Mouse (Mus musculus) hindbrain, embryonic 11.5 days (tissue): ENCODE measurements at regions not wholly inside any gene's neighbourhood (a gene's known extent, or its start where the extent isn't known, plus 50 kb on each side); places are given as distances from the start of the nearest gene placed in this dataset.

Experiments
- ATAC-seq: fragments of 200-750 bp; cut with Nextera tagmentation; 2 replicates; pipeline ENCODE4 v1.8.0; 2017; ENCODE audit warnings: mild to moderate bottlenecking, moderate TSS enrichment, moderate library complexity; ENCODE audit not compliant: low FRiP score
- DNase-seq: peaks from one replicate; pipeline ENCODE4 v3.0.0-alpha.2; 2015; ENCODE audit warnings: low spot score
- H3K27ac ChIP-seq: fragments of 300-500 bp; sonication (generic); 2 replicates; pipeline ENCODE4 v1.5.1; 2014; ENCODE audit warnings: mild to moderate bottlenecking, low read depth, low read length
- H3K27me3 ChIP-seq: fragments of 300-500 bp; sonication (generic); 2 replicates; pipeline ENCODE4 v1.6.1; 2014; ENCODE audit warnings: mild to moderate bottlenecking, low read length, moderate library complexity, mixed read lengths; ENCODE audit not compliant: control insufficient read depth, insufficient read depth
- H3K36me3 ChIP-seq: fragments of 300-500 bp; sonication (generic); 2 replicates; pipeline ENCODE4 v1.6.1; 2014; ENCODE audit warnings: mild to moderate bottlenecking, low read length, moderate library complexity, mixed read lengths; ENCODE audit not compliant: control insufficient read depth, insufficient read depth
- H3K4me1 ChIP-seq: fragments of 300-500 bp; sonication (generic); replicated peaks from 2 replicates; pipeline ENCODE4 v1.6.1; 2014; ENCODE audit warnings: low read length, mixed read lengths; ENCODE audit not compliant: control insufficient read depth, insufficient read depth
- H3K4me2 ChIP-seq: fragments of 300-500 bp; sonication (generic); replicated peaks from 2 replicates; pipeline ENCODE4 v1.6.1; 2014; ENCODE audit warnings: mild to moderate bottlenecking, low read depth, low read length
- H3K4me3 ChIP-seq: fragments of 300-500 bp; sonication (generic); 2 replicates; pipeline ENCODE4 v1.5.1; 2014; ENCODE audit warnings: low read depth, low read length
- H3K9ac ChIP-seq: fragments of 300-500 bp; sonication (generic); 2 replicates; pipeline ENCODE4 v1.6.1; 2014; ENCODE audit warnings: low read depth, low read length
- H3K9me3 ChIP-seq: fragments of 300-500 bp; sonication (generic); 2 replicates; pipeline ENCODE4 v1.6.1; 2016; ENCODE audit warnings: low read length; ENCODE audit not compliant: control insufficient read depth
- WGBS: fragments of 180-500 bp; shearing (Covaris S2); extraction: QIAGEN DNeasy Blood & Tissue Kit; methylation state at CpG from one replicate; pipeline ENCODE4 v1.1.7; 2014; 5-methylcytosine and 5-hydroxymethylcytosine counted together

- Histone ChIP-seq H3K27ac (no peak overlapping the region), H3K27me3 (no peaks in the 10 kb centered on the region), H3K4me1 (no peaks in the 10 kb centered on the region), H3K9me3 (no peaks in the 10 kb centered on the region), H3K36me3 (no peaks in the 10 kb centered on the region), H3K4me3 (no peak overlapping the region), H3K4me2 (no peak overlapping the region), H3K9ac (no peak overlapping the region)
- no peak for ATAC-seq
- DNase-seq = peak; percentile 23
- 35% methylated on average over 3 of the region's 3 CpGs for WGBS
Observed at GRCm38 (mm10) chr1:73089636-73090035, 73.9 kb upstream of the Tnp1 start.

- WGBS = 29% methylated on average over 2 of the region's 2 CpGs
- H3K4me2 ChIP-seq = no peak overlapping the region
- no peaks in the 10 kb centered on the region for H3K4me1 ChIP-seq
- no peak overlapping the region for H3K4me3 ChIP-seq
- H3K27me3 ChIP-seq = no peaks in the 10 kb centered on the region
- DNase-seq = no peak
- no peaks in the 10 kb centered on the region for H3K36me3 ChIP-seq
- no peak overlapping the region for H3K27ac ChIP-seq
- H3K9me3 ChIP-seq = no peaks in the 10 kb centered on the region
- ATAC-seq = no peak
- no peak overlapping the region for H3K9ac ChIP-seq
Observed at GRCm38 (mm10) chr1:73088494-73088893, 72.8 kb upstream of the Tnp1 start.

GRCm38 (mm10) chr1:73084946-73085345 lies 69.2 kb upstream of the Tnp1 start:
- Histone ChIP-seq H3K4me1 (no peaks in the 10 kb centered on the region), H3K27ac (no peak overlapping the region), H3K9me3 (no peaks in the 10 kb centered on the region), H3K27me3 (no peaks in the 10 kb centered on the region), H3K9ac (no peak overlapping the region), H3K4me3 (no peak overlapping the region), H3K36me3 (no peaks in the 10 kb centered on the region), H3K4me2 (no peak overlapping the region)
- ATAC-seq (no peak), DNase-seq (no peak)
- 21% methylated on average over 2 of the region's 2 CpGs for WGBS

GRCm38 (mm10) chr1:73083396-73083795 lies 67.7 kb upstream of the Tnp1 start:
- 81% methylated on average over 3 of the region's 3 CpGs for WGBS

GRCm38 (mm10) chr1:73079518-73079917 lies 63.8 kb upstream of the Tnp1 start:
- ATAC-seq = no peak
- no peaks in the 10 kb centered on the region for H3K36me3 ChIP-seq
- no peak overlapping the region for H3K4me3 ChIP-seq
- H3K27ac ChIP-seq = no peak overlapping the region
- H3K4me1 ChIP-seq = no peaks in the 10 kb centered on the region
- no peak overlapping the region for H3K9ac ChIP-seq
- no peaks in the 10 kb centered on the region for H3K27me3 ChIP-seq
- H3K4me2 ChIP-seq = no peak overlapping the region
- no peak for DNase-seq
- H3K9me3 ChIP-seq = no peaks in the 10 kb centered on the region
- 85% methylated on average over 2 of the region's 2 CpGs for WGBS

More at GRCm38 (mm10) chr1:73083396-73083795, 67.7 kb upstream of the Tnp1 start:
- no peak overlapping the region for H3K27ac ChIP-seq
- H3K4me2 ChIP-seq = no peak overlapping the region
- H3K9ac ChIP-seq = no peak overlapping the region
- H3K4me3 ChIP-seq = no peak overlapping the region
- no peaks in the 10 kb centered on the region for H3K36me3 ChIP-seq
- H3K9me3 ChIP-seq = no peaks in the 10 kb centered on the region
- ATAC-seq (no peak), DNase-seq (no peak)
- H3K4me1 ChIP-seq = no peaks in the 10 kb centered on the region
- H3K27me3 ChIP-seq = no peaks in the 10 kb centered on the region

- H3K4me1 ChIP-seq = no peaks in the 10 kb centered on the region
- H3K9me3 ChIP-seq = no peaks in the 10 kb centered on the region
- H3K4me3 ChIP-seq = no peak overlapping the region
- H3K4me2 ChIP-seq = no peak overlapping the region
- H3K27me3 ChIP-seq = no peaks in the 10 kb centered on the region
- no peak for ATAC-seq
- H3K27ac ChIP-seq = no peak overlapping the region
- no peak overlapping the region for H3K9ac ChIP-seq
- no peaks in the 10 kb centered on the region for H3K36me3 ChIP-seq
- WGBS = 76% methylated on average over 4 of the region's 4 CpGs
- DNase-seq = no peak
Observed at GRCm38 (mm10) chr1:73077156-73077555, 61.4 kb upstream of the Tnp1 start.

GRCm38 (mm10) chr1:73075699-73076373 lies 60.1 kb upstream of the Tnp1 start:
- Histone ChIP-seq H3K36me3 (no peaks in the 10 kb centered on the region), H3K9ac (no peak overlapping the region), H3K4me1 (no peaks in the 10 kb centered on the region), H3K4me3 (no peak overlapping the region), H3K9me3 (no peaks in the 10 kb centered on the region), H3K4me2 (no peak overlapping the region), H3K27me3 (no peaks in the 10 kb centered on the region), H3K27ac (no peak overlapping the region)
- DNase-seq = no peak
- ATAC-seq = no peak
- 90% methylated on average over 6 of the region's 6 CpGs for WGBS

GRCm38 (mm10) chr1:73075159-73075558 lies 59.5 kb upstream of the Tnp1 start:
- no peak for ATAC-seq
- H3K9ac ChIP-seq = no peak overlapping the region
- 81% methylated on average over 2 of the region's 2 CpGs for WGBS

GRCm38 (mm10) chr1:73074525-73074924 lies 58.8 kb upstream of the Tnp1 start:
- Histone ChIP-seq H3K4me1 (no peaks in the 10 kb centered on the region), H3K9ac (no peak overlapping the region), H3K9me3 (no peaks in the 10 kb centered on the region), H3K36me3 (no peaks in the 10 kb centered on the region), H3K27ac (no peak overlapping the region), H3K4me2 (no peak overlapping the region), H3K4me3 (no peak overlapping the region), H3K27me3 (no peaks in the 10 kb centered on the region)
- DNase-seq = no peak
- ATAC-seq = no peak
- 80% methylated on average over 3 of the region's 3 CpGs for WGBS

More at GRCm38 (mm10) chr1:73075159-73075558, 59.5 kb upstream of the Tnp1 start:
- no peaks in the 10 kb centered on the region for H3K4me1 ChIP-seq
- no peaks in the 10 kb centered on the region for H3K27me3 ChIP-seq
- no peaks in the 10 kb centered on the region for H3K36me3 ChIP-seq
- H3K4me3 ChIP-seq = no peak overlapping the region
- no peak for DNase-seq
- no peaks in the 10 kb centered on the region for H3K9me3 ChIP-seq
- no peak overlapping the region for H3K27ac ChIP-seq
- H3K4me2 ChIP-seq = no peak overlapping the region
